Mouse (Mus musculus) adrenal gland (tissue): ENCODE data around the gene Cyren.

Source experiments
- intact Hi-C: fragments of 180-260 bp; cut with DNase I; formaldehyde crosslinking; loops from one replicate; pipeline ENCODE4 v1.15.1; 2025

The Cyren gene

DNA sequence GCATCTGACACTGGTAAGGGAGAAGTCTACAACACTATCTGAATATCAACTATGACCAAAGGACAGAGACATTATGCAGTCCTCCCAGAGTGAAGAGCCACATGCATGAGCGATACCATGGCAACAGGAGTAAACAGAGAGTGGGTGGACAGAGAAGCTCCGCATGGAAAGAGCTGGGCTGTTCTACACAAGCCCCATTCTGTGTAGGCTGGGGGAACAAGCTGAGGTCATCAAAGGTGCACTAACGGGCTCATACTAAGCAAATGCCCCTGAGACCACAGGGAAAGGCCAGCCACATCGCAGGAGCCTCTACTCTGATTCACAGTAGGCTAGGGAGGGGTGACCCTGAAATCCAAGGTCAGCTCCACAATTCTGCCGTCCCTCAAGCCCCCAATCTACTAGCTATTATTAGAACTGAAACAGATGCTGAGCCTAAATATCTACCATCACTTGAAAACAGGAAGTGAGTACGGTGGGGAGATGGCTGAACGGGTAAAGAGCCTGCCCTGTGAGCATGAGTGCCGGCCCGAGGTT lies 24.1 kb upstream of the Cyren start:
- intact Hi-C loops, result no loop called here

- intact Hi-C loops, result no loop called here
Observed at GRCm38 (mm10) chr6:34900990-34901389, 23.1 kb upstream of the Cyren start.

DNA sequence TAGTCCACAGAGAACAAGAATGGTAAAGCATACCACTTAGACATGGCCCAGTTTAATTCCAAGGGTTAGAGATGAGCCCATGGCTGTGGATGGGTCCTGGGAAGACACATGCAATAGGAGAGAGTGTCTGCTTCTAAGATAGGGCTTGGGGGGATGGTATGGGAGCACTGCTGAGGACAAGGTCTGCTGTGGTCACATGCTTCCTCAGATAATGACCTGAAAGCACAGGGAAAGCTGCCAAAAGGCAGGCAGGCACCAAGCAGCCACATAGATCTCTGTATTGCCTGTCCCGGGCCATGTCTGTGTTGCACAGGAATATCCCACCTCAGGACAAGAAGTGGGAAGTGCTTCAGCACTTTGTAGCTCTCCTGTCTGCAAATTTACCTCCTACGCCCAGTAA lies 21.3 kb upstream of the Cyren start:
- intact Hi-C loops, result no loop called here

GRCm38 (mm10) chr6:34896168-34896780 lies 18.4 kb upstream of the Cyren start:
- intact Hi-C loops, result no loop called here

GRCm38 (mm10) chr6:34895569-34895968 lies 17.7 kb upstream of the Cyren start:
- intact Hi-C loops, result no loop called here

DNA sequence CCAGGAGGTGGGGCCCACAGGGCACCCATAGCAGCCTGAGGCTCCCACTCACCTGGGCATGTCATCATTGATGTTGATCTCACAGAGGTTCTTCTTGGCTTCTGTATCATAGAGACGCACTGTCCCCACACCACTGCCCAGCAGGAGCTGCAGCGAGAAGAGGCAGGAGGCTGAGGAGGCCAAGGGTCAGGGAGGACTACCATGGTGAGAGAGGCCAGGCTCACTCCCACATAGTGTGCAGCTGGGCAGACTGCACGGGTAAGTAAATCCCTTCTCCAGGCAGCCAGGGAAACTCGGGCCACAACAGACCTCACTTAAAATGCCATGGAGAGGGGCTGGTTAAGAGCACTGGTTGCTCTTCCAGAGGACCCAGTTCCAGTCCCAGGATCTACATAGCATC lies 11.3 kb upstream of the Cyren start:
- intact Hi-C loops, result loop anchor here (5.0 kb wide), 1 partner anchor 33 kb away; the partner anchor contains the start of gene Stra8

GRCm38 (mm10) chr6:34887131-34887850 lies 9.4 kb upstream of the Cyren start:
- intact Hi-C loops, result loop anchor here (5.0 kb wide), 1 partner anchor 35 kb away; the partner anchor contains the start of gene Stra8

- intact Hi-C loops, result loop anchor here (5.0 kb wide), 1 partner anchor 38 kb away; the partner anchor contains the start of gene Stra8
Observed at GRCm38 (mm10) chr6:34884724-34885123, 6.9 kb upstream of the Cyren start.

GRCm38 (mm10) chr6:34879911-34880475 lies 2.1 kb upstream of the Cyren start:
- intact Hi-C loops, result loop anchor here (5.0 kb wide), 1 partner anchor 98 kb away; the partner anchor contains the start of gene Agbl3

DNA sequence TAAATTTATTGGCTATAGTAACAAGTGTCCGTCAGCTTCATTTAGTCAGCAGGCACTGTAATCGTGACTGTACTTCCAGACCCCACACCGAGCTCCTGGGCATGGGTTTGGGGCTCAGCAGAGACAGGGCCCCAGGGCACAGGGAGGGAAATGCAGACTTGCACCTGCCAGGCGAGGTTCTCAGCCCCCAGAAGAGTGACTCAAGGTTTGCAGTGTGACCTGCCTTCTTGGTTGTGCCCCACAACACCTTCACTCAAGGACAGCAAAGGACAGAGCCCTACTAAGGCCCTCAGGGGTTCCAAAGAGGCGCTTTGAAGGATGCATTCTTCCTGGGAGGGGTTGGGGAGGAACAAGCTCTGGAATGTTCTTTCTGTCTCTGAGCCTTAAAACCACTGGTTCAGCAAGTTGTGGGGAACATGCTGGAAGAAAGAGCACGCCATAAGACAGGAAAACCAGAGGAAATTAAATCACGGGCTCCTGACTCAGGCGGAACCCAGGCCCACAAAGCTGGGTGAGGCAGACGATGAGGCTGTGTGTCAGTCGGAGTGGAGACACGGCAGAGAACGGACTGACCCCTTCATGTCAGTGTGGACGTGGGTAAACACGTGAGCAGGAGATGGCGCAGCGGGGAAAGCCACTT lies 1.4 kb upstream of the Cyren start:
- intact Hi-C loops, result loop anchor here (5.0 kb wide), 1 partner anchor 97 kb away; the partner anchor contains the start of gene Agbl3

DNA sequence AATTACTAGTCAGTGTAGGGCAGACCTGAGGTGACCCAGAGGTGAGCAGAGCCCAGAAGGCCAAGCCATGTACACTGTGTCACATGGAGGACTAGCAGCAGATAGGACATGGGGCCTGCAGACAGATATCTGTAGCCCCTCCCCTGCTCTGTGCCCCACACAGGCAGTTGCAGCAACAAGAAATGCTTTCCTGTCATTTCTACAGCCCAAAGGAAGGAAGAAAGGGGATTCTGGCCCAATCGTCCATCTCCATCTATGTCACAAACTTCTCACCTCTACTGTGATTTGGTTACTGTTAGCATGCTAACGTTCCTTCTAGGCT lies 1.1 kb downstream of the Cyren start:
- intact Hi-C loops, result loop anchor here (5.0 kb wide), 1 partner anchor 94 kb away; the partner anchor contains the start of gene Agbl3

GRCm38 (mm10) chr6:34875966-34876834 lies 1.7 kb downstream of the Cyren start:
- intact Hi-C loops, result loop anchor here (5.0 kb wide), 1 partner anchor 94 kb away; the partner anchor contains the start of gene Agbl3

DNA sequence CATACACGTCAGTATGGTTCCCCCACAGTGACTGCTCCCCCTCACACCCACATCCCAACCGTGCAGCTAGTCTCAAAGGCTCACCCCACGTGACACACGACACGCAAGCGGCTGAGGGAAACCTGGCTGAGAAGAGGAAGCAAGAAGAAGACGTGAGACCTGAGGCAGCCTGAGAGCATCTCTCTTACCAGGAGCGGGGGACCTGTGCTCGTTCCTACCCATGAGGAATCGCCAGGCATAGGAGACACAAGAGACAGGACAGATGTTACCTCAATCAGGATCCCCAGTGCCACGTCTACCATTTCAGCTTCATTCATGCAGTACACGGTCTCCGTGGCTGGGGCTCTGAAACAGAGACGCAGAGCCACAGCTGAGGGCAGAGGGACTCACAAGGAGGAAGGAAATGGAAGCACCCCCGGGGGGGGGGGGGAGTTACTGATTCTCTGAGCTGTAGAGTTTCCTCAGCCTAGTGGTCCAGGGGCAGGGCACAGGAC lies 2.5 kb downstream of the Cyren start:
- intact Hi-C loops, result loop anchor here (5.0 kb wide), 1 partner anchor 93 kb away; the partner anchor contains the start of gene Agbl3

DNA sequence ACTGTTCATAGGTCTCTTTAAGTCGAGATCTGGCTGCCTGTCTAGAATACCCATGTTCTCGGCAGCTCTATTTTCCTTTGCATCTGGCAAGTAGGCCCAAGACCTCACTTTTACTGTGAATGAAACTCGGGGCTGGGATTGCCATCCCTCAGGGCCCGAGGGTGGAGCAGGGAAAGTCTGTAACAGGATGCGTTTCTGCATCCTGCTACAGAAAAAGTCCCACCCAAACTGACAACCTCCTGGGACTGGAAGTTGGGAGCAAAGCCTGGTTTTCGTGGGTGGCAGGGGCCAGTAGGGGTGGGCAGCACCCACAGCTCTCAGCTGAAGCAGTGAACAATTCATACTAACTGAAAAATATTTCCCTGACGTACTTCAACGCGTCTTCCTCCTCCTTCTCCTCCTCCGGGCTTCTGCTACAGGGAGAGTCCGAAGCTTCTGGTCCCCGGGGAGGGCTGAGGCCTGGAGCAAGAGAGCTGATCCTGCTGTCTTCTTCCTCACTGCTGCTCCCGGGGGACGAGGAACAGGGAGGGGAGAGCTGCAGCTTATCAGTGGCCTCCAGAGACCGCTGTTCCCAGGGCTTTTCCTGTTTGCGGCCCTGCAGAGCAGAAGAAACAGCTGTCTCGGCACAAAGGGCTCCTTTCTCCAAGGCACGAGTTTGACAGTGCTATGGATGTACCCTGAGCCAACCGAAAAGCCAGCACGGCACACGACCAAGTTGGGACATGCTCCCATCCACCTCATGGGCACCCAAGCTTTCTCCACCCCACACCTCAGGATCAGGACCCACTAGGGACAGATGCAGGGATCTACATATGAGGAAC lies 3.5 kb downstream of the Cyren start:
- intact Hi-C loops, result no loop called here

- intact Hi-C loops, result no loop called here
Observed at GRCm38 (mm10) chr6:34872871-34873270, 5.0 kb downstream of the Cyren start.

GRCm38 (mm10) chr6:34871929-34872328 lies 5.9 kb downstream of the Cyren start:
- intact Hi-C loops, result no loop called here

DNA sequence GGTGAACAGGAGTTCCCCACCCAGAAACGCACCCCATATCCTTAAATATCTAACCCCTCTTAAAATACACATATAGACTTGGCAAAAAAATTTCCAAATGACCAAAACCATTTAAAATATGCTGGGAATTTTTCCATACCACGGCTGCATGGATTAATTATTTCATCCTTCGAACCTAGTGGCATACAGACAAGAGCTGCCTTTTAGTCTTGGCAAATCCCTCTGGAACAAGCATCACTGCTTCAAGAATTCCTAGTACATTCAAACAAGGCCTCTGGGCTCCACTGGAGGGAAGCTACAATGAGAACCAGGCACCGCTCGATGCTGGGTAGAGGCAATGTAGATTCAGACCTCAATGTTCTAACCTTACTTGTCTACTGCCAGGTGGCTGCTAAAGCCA lies 7.1 kb downstream of the Cyren start:
- intact Hi-C loops, result no loop called here

DNA sequence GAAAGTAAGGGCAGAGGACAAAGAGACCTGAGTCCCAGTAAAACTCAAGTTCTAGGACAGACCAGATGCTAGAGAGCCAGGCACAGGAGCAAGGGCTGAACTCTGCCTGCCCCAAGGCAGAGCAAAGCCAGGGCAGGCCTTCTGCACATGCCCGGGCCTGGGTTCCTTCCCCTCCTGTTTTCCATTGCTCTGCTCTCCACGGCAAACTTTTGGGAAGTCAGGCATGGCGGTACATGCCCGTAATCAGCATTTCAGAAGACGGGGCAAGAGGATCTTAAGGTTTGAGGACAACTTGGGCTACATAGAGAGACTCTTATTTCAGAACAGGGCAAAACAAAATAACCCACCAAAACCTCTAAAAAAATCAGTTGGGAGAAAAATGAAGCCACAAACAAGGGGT lies 7.7 kb downstream of the Cyren start:
- intact Hi-C loops, result no loop called here

- intact Hi-C loops, result no loop called here
Observed at GRCm38 (mm10) chr6:34869225-34869915, 8.5 kb downstream of the Cyren start.
